Mouse (Mus musculus): Measurements from ENCODE around the gene I0C0044D17Rik.
"Not testable (repeated sequence)": the region's sequence is repeated elsewhere in the genome, so short reads cannot be mapped to it uniquely, and the experiment has no call there.

DNA sequence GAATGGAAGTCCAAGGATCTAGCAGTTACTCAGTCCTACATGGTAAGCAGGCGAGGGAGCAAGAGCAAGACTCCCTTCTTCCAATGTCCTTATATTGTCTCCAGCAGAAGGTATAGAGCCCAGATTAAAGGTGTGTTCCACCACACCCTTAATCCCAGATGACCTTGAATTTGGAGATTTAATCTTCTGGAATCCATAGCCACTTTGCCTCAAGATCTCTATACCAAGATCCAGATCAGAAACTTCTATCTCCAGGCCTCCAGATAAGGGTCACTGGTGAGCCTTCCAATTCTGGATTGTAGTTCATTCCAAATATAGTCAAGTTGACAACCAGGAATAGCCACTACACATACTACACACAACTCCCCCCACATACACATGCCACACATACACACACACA lies at the start of gene I0C0044D17Rik:
- not testable (repeated sequence) for TF ChIP-seq CTCF, EP300 (IDR thresholded peaks at IDR 0.05; ENCODE audit: low read depth)

All from heart, postnatal 0 days (tissue).